Mouse (Mus musculus) hindbrain, embryonic 12.5 days (tissue): ENCODE measurements around the gene Rapgef1. TPM values are rescaled to one million over a fixed set of nuclear protein-coding genes. Genes with fewer than 3 reads are reported as not detected.
A peak's percentile ranks its signal among the peaks of the same experiment; 100 is the strongest.

ENCODE experiments used
- ATAC-seq: fragments of 200-750 bp; cut with Nextera tagmentation; 2 replicates; pipeline ENCODE4 v1.8.0; 2017; ENCODE audit warnings: moderate TSS enrichment; ENCODE audit not compliant: low FRiP score
- H3K27ac ChIP-seq: fragments of 300-500 bp; sonication (generic); 2 replicates; pipeline ENCODE4 v1.5.1; 2016; ENCODE audit warnings: mild to moderate bottlenecking
- H3K27me3 ChIP-seq: fragments of 300-500 bp; sonication (generic); 2 replicates; pipeline ENCODE4 v1.6.1; 2016; ENCODE audit warnings: mild to moderate bottlenecking
- H3K36me3 ChIP-seq: fragments of 300-500 bp; sonication (generic); 2 replicates; pipeline ENCODE4 v1.6.1; 2016; ENCODE audit warnings: mild to moderate bottlenecking
- H3K4me1 ChIP-seq: fragments of 300-500 bp; sonication (generic); 2 replicates; pipeline ENCODE4 v1.6.1; 2016
- H3K4me2 ChIP-seq: fragments of 300-500 bp; sonication (generic); replicated peaks from 2 replicates; pipeline ENCODE4 v1.6.1; 2016; ENCODE audit warnings: mild to moderate bottlenecking
- H3K4me3 ChIP-seq: fragments of 300-500 bp; sonication (generic); 2 replicates; pipeline ENCODE4 v1.5.1; 2016; ENCODE audit warnings: mild to moderate bottlenecking
- H3K9ac ChIP-seq: fragments of 300-500 bp; sonication (generic); 2 replicates; pipeline ENCODE4 v1.6.1; 2016; ENCODE audit warnings: mild to moderate bottlenecking, moderate library complexity
- H3K9me3 ChIP-seq: fragments of 300-500 bp; sonication (generic); replicated peaks from 2 replicates; pipeline ENCODE4 v1.6.1; 2016; ENCODE audit warnings: mild to moderate bottlenecking
- WGBS: fragments of 180-500 bp; shearing (Covaris S2); methylation state at CpG from one replicate; pipeline ENCODE4 v1.1.7; 2016; 5-methylcytosine and 5-hydroxymethylcytosine counted together
- polyA plus RNA-seq: library from polyadenylated mRNA; unstranded; fragments of >200 nt; fragmentation: Nextera tagmentation; extraction: Ambion mirVana; gene quantifications from 2 replicates; pipeline ENCODE4 v1.2.1, GENCODE M21; 2016

The Rapgef1 gene
- polyA plus RNA-seq, 1 experiment from 2014 or later = 24.7 TPM

DNA sequence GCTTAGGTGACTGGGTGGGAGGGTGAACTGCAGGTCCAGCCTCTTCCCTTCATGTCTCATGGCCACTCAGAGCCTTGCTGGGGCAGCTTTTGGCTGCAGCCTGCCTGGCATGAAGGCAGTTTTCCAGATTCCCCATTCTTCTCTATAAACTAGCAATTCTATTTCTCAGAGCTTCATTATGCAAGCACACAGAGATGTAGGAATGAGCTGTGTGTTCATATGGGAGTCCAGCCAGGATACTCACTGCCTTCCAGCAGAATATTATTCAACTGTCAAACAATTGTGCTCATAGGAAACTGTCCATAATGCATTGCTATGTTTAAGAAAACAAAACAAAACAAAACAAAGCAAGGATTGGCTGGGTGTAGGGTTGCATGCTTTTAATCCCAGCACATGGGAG lies 50.2 kb downstream of the Rapgef1 start:
- no peak overlapping the region for H3K9ac ChIP-seq
- no peaks in the 10 kb centered on the region for H3K27me3 ChIP-seq
- no peak overlapping the region for H3K27ac ChIP-seq
- H3K4me1 ChIP-seq = peaks cover 37% of the 10 kb centered on the region
- H3K9me3 ChIP-seq = no peaks in the 10 kb centered on the region
- H3K4me2 ChIP-seq = no peak overlapping the region
- no peak overlapping the region for H3K4me3 ChIP-seq
- no peak for ATAC-seq
- no peaks in the 10 kb centered on the region for H3K36me3 ChIP-seq

- 60% methylated on average over 9 of the region's 9 CpGs for WGBS
- no peak overlapping the region; the same call in 1 of the 2 replicates for H3K27ac ChIP-seq
- no peaks in the 10 kb centered on the region for H3K36me3 ChIP-seq
- 0 out of 2 replicates have a peak, but pooled peaks have one; percentile 46 for ATAC-seq
- H3K4me1 ChIP-seq = peaks cover 37% of the 10 kb centered on the region
- no peak overlapping the region for H3K4me3 ChIP-seq
- H3K4me2 ChIP-seq = no peak overlapping the region
- H3K9ac ChIP-seq = no peak overlapping the region
- H3K9me3 ChIP-seq = no peaks in the 10 kb centered on the region
- H3K27me3 ChIP-seq = no peaks in the 10 kb centered on the region
Measured at GRCm38 (mm10) chr2:29670231-29670991, 50.9 kb downstream of the Rapgef1 start.

- Histone ChIP-seq H3K27ac (no peak overlapping the region), H3K27me3 (no peaks in the 10 kb centered on the region), H3K9me3 (no peaks in the 10 kb centered on the region), H3K4me1 (peaks cover 33% of the 10 kb centered on the region), H3K36me3 (no peaks in the 10 kb centered on the region), H3K4me3 (no peak overlapping the region), H3K4me2 (no peak overlapping the region), H3K9ac (no peak overlapping the region)
- no peak for ATAC-seq
- WGBS = 86% methylated on average over 4 of the region's 4 CpGs
Measured at GRCm38 (mm10) chr2:29671374-29671773, 51.9 kb downstream of the Rapgef1 start.

DNA sequence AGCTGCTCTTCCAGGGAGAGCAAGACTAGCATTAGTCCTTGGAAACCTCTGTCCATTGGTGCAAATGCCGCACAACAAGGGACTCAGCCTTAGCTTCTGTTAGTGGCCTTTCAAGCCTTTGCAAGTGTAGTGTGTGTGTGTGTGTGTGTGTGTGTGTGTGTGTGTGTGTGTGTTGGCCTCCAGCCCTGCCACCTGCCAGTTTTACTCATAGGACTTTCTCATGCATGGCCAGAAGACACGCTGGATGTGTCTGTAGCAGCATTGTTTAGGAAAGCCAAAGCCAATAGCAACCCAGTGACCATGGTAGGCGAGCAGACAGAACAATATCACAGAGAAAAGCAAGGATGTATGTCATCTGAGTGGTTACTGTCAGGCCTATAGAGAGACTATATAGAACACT lies 52.3 kb downstream of the Rapgef1 start:
- no peak overlapping the region for H3K9ac ChIP-seq
- no peaks in the 10 kb centered on the region for H3K36me3 ChIP-seq
- peaks cover 31% of the 10 kb centered on the region for H3K4me1 ChIP-seq
- H3K4me2 ChIP-seq = no peak overlapping the region
- H3K27ac ChIP-seq = no peak overlapping the region
- no peaks in the 10 kb centered on the region for H3K9me3 ChIP-seq
- 85% methylated on average over 3 of the region's 3 CpGs for WGBS
- no peak overlapping the region for H3K4me3 ChIP-seq
- no peak for ATAC-seq
- no peaks in the 10 kb centered on the region for H3K27me3 ChIP-seq

DNA sequence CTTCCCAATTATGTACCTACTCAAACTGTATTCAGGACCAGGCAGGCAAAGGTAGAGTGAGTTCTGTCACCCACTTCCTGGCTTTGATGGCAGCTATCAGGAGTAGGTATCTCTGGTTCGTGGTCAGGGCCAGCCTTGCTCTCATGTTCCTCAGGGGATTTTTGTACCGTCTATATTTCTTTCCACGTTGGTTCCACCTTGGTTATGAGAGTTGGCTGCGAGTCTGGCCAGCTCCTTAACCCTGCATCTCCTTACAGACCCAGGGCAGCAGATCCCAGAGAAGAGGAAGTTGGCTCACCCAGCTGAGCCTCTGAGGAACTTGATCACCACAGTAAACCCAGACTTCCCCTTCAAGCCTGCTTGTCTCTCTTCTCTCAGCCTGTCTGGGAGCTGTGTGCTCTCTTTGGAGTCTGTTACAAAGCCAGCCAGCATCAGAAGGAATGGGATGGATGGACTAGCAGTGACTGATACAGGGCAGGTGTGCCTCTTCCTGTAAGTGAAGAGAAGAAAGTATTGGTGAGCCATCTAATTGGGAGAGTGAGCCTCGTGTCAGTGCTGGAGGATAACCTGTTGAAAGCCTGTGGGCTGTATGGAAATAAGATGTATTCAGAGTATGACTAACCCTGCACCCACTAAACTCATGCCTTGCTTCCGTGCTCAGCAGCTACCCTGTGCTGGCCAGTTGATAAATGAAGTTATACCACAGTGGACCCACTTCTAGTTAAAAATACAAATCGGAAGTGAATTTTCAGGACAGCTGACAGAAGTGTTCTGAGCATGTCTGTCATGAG lies 53.4 kb downstream of the Rapgef1 start:
- 86% methylated on average over 7 of the region's 7 CpGs for WGBS
- peaks cover 28% of the 10 kb centered on the region for H3K4me1 ChIP-seq
- ATAC-seq = no peak

GRCm38 (mm10) chr2:29674087-29674486 lies 54.6 kb downstream of the Rapgef1 start:
- no peak overlapping the region for H3K27ac ChIP-seq
- no peak overlapping the region for H3K9ac ChIP-seq
- 78% methylated on average over 11 of the region's 11 CpGs for WGBS
- no peak overlapping the region for H3K4me2 ChIP-seq
- ATAC-seq = no peak
- no peaks in the 10 kb centered on the region for H3K9me3 ChIP-seq
- H3K4me1 ChIP-seq = peaks cover 28% of the 10 kb centered on the region; the same call in 1 of the 2 replicates
- H3K4me3 ChIP-seq = no peak overlapping the region
- H3K36me3 ChIP-seq = peaks cover under 1% of the 10 kb centered on the region
- no peaks in the 10 kb centered on the region for H3K27me3 ChIP-seq

More for the DNA sequence above, 53.4 kb downstream of the Rapgef1 start:
- H3K9ac ChIP-seq = no peak overlapping the region
- H3K9me3 ChIP-seq = no peaks in the 10 kb centered on the region
- H3K4me3 ChIP-seq = no peak overlapping the region
- H3K27ac ChIP-seq = no peak overlapping the region
- H3K27me3 ChIP-seq = no peaks in the 10 kb centered on the region
- no peak overlapping the region for H3K4me2 ChIP-seq
- H3K36me3 ChIP-seq = no peaks in the 10 kb centered on the region

DNA sequence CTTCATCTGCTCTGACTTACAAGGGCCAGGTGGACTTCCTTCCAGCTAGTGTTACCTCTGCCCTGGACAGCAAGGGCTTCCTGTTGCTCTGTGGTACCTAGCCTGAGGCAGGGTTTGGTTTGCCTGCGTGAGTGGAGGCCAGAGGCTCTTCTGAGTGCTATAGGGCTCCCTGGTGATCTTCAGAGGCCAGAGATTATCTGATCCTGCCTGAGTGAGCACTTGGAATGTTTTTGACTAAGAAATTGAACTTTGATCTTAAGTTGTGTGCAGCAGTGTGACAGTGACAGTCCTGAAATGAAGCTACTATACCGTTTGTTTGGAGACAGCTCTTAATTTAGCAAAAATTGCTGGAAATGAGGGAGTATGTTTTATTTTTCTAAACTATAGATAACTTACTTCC lies 55.0 kb downstream of the Rapgef1 start:
- Histone ChIP-seq H3K4me2 (no peak overlapping the region), H3K9me3 (no peaks in the 10 kb centered on the region), H3K4me3 (no peak overlapping the region), H3K27ac (no peak overlapping the region), H3K27me3 (no peaks in the 10 kb centered on the region), H3K4me1 (peaks cover 28% of the 10 kb centered on the region; the same call in 1 of the 2 replicates), H3K36me3 (peaks cover 5% of the 10 kb centered on the region), H3K9ac (no peak overlapping the region)
- 54% methylated on average over 2 of the region's 2 CpGs for WGBS
- no peak for ATAC-seq

- Histone ChIP-seq H3K9ac (no peak overlapping the region), H3K4me1 (peaks cover 18% of the 10 kb centered on the region; the same call in 1 of the 2 replicates), H3K36me3 (peaks cover 7% of the 10 kb centered on the region), H3K9me3 (no peaks in the 10 kb centered on the region), H3K4me2 (no peak overlapping the region), H3K27ac (no peak overlapping the region), H3K27me3 (no peaks in the 10 kb centered on the region), H3K4me3 (no peak overlapping the region)
- ATAC-seq = no peak
- 91% methylated on average over 4 of the region's 4 CpGs for WGBS
Measured at GRCm38 (mm10) chr2:29675846-29676245, 56.3 kb downstream of the Rapgef1 start.

- Histone ChIP-seq H3K27ac (no peak overlapping the region), H3K36me3 (peaks cover 7% of the 10 kb centered on the region), H3K4me2 (no peak overlapping the region), H3K4me1 (peaks cover 12% of the 10 kb centered on the region; the same call in 1 of the 2 replicates), H3K27me3 (no peaks in the 10 kb centered on the region), H3K9me3 (no peaks in the 10 kb centered on the region), H3K9ac (no peak overlapping the region), H3K4me3 (no peak overlapping the region)
- WGBS = 77% methylated on average over 6 of the region's 6 CpGs
- ATAC-seq = no peak
Measured at GRCm38 (mm10) chr2:29676513-29676912, 57.0 kb downstream of the Rapgef1 start.

GRCm38 (mm10) chr2:29677842-29678241 lies 58.3 kb downstream of the Rapgef1 start:
- Histone ChIP-seq H3K27ac (no peak overlapping the region), H3K27me3 (no peaks in the 10 kb centered on the region), H3K4me3 (no peak overlapping the region), H3K4me2 (no peak overlapping the region), H3K4me1 (0 out of 2 replicates have a peak, but pooled peaks cover 7% of the 10 kb centered on the region), H3K9ac (no peak overlapping the region), H3K36me3 (peaks cover 7% of the 10 kb centered on the region), H3K9me3 (no peaks in the 10 kb centered on the region)
- no peak for ATAC-seq
- 81% methylated on average over 5 of the region's 5 CpGs for WGBS

DNA sequence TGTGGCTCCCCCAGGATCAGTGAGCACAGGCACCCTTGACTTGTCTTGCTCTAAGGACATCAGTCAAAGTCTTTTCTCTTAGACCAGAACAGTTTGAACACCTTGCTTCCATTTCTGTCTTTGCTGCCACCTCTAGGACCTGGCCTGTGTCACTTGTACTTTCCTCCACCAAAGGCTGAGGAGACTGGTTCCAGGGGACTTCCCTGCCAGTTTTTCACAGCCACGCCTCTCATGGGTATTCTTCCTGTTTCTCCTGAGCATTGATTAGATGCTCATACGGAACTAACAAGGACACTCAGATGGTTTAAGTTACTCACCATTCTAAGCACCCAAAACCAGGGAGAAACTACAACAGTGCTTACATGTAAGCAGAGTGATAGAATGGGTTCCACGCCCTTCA lies 59.0 kb downstream of the Rapgef1 start:
- Histone ChIP-seq H3K9ac (no peak overlapping the region), H3K27ac (no peak overlapping the region), H3K4me2 (no peak overlapping the region), H3K9me3 (no peaks in the 10 kb centered on the region), H3K36me3 (peaks cover 7% of the 10 kb centered on the region), H3K4me3 (no peak overlapping the region), H3K27me3 (no peaks in the 10 kb centered on the region), H3K4me1 (0 out of 2 replicates have a peak, but pooled peaks cover 7% of the 10 kb centered on the region)
- ATAC-seq = no peak
- WGBS = 82% methylated on average over 3 of the region's 3 CpGs

DNA sequence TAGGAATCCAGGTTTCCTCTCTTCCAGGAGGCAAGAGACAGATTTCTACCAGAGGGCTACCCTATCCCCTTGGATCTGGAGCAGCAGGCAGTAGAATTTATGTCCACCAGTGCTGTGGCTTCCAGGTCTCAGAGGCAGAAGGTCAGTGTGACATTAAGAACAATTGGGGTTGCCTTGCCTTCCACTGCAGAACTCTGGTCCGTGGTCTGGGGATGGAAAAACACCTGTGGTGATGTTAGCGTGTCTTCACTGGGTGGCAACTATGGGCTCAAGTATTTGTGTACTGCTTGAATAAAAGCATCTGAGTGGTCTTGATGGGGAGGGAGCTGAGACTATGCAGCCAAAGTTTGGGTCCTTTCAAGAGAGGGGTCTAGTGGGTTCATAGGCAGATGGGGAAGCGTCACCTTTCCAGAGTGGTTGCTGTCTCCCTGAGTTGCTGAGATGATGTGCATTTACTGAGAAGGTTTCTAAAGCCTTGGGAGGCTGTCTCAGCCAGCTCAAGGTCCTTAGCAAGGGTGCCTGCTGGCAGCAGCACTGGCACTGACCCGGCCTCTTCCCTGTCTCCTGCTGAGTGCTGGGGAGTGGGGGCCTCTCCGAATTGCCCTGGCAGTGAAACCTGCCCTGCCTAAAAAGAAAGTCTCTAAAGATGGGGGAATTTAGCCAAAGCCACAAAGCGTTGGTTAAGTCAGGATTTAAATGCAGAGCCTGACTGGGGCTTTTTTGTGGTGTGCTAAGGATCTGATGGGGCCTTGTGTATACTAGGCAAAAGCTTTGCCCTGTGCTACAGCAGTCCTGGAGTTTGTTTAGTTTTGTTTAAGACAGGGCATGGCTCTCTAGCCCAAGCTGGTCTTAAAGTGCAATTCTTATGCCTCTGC lies 60.4 kb downstream of the Rapgef1 start:
- 90% methylated on average over 6 of the region's 6 CpGs for WGBS
- Histone ChIP-seq H3K4me3 (no peak overlapping the region), H3K36me3 (peaks cover 7% of the 10 kb centered on the region), H3K27ac (no peak overlapping the region), H3K9me3 (no peaks in the 10 kb centered on the region), H3K27me3 (no peaks in the 10 kb centered on the region), H3K4me1 (0 out of 2 replicates have a peak, but pooled peaks cover 3% of the 10 kb centered on the region), H3K9ac (no peak overlapping the region), H3K4me2 (no peak overlapping the region)
- no peak for ATAC-seq
